Mouse (Mus musculus) layer of hippocampus, adult 9-11 months (tissue): Measurements from ENCODE around the gene Lsm10.
A peak's percentile ranks its signal among the peaks of the same experiment; 100 is the strongest.

ENCODE experiments used
- DNase-seq: peaks from one replicate; pipeline ENCODE4 v3.0.0; 2022

Lsm10 gene

GRCm38 (mm10) chr4:126097711-126098253 lies 1.4 kb downstream of the Lsm10 start:
- DNase-seq, result no peak

GRCm38 (mm10) chr4:126099365-126099764 lies 2.9 kb downstream of the Lsm10 start:
- DNase-seq, result no peak

GRCm38 (mm10) chr4:126100764-126101163 lies 4.3 kb downstream of the Lsm10 start:
- DNase-seq, result no peak

- peak; percentile 60 for DNase-seq
These were observed 5.8 kb downstream of the Lsm10 start for GRCm38 (mm10) chr4:126102061-126102841.

- peak; percentile 92 for DNase-seq
These were observed 6.7 kb downstream of the Lsm10 start for GRCm38 (mm10) chr4:126103057-126103581.

GRCm38 (mm10) chr4:126103590-126104068 lies 7.2 kb downstream of the Lsm10 start, which contains the start of gene Stk40:
Gene Stk40 (plus strand): TSS chr4:126103957.
- peak; percentile 98 for DNase-seq

GRCm38 (mm10) chr4:126104261-126105075 lies 8.0 kb downstream of the Lsm10 start:
- no peak for DNase-seq

GRCm38 (mm10) chr4:126105131-126105783 lies 8.8 kb downstream of the Lsm10 start:
- DNase-seq, result no peak

- DNase-seq, result no peak
These were observed 11.8 kb downstream of the Lsm10 start for GRCm38 (mm10) chr4:126108061-126108740.

- no peak for DNase-seq
These were observed 13.4 kb downstream of the Lsm10 start for GRCm38 (mm10) chr4:126109613-126110373.

- peak; percentile 86 for DNase-seq
These were observed 14.1 kb downstream of the Lsm10 start for GRCm38 (mm10) chr4:126110374-126111152.

GRCm38 (mm10) chr4:126111153-126111549 lies 14.7 kb downstream of the Lsm10 start:
- no peak for DNase-seq

GRCm38 (mm10) chr4:126113243-126113642 lies 16.8 kb downstream of the Lsm10 start:
- DNase-seq, result no peak

- peak; percentile 44 for DNase-seq
These were observed 17.5 kb downstream of the Lsm10 start for GRCm38 (mm10) chr4:126113943-126114342.

- no peak for DNase-seq
These were observed 19.0 kb downstream of the Lsm10 start for GRCm38 (mm10) chr4:126115411-126115810.

GRCm38 (mm10) chr4:126115871-126116521 lies 19.6 kb downstream of the Lsm10 start:
- no peak for DNase-seq

- no peak for DNase-seq
These were observed 20.7 kb downstream of the Lsm10 start for GRCm38 (mm10) chr4:126117116-126117515.

- peak; percentile 89 for DNase-seq
These were observed 22.2 kb downstream of the Lsm10 start for GRCm38 (mm10) chr4:126118651-126119050.

- no peak for DNase-seq
These were observed 22.6 kb downstream of the Lsm10 start for GRCm38 (mm10) chr4:126119051-126119450.

GRCm38 (mm10) chr4:126120052-126120451 lies 23.6 kb downstream of the Lsm10 start:
- no peak for DNase-seq
